In the genomic region with DNA sequence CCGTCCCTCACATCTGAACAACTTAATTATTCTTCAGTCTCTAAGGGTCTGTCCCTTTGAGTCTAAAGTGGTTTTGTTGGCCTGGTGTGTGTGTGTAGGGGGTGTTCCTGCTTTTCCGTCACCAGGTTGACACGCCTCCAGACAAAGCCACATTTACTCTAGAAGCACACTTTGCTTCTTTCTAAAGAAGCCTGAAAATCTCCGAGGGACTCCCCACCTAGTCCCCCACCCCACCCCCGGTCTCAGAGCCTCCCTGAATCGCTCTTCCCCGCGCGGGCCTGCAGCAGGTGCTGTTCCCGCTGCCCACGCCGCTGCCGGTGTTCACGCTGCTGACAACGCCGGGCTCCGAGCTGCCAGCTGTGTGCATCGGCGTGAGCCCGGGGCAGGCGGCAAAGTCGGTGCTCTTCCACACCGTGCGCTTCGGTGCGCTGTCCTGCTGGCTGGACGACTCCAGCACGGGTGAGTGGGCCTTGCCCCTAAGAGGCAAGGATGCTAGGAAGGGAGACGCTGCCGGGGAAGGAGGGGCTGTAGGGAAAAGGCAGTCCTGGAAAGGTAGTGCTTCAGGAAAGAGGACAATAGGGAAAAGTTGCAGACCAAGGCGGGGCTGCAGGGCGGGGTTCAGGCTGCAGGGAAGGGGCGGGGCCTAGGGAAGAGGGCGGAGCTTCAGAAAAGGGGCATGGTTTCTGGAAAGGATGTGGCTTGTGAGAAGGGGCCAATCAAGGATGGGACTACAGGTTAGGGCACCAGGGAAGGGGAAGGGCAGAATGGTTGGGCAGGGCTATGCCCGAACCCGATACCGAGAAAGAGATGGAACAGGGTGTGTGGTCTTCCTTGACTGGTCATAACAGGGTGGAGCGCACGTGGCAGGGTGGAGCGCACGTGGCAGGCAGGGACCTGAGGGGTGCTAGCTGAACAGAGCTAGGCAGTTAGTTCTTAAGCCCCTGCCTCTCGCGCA, we compare ENCODE assay signal across 9 mouse cellular contexts. TPM values are rescaled to one million over a fixed set of nuclear protein-coding genes. Genes with fewer than 3 reads are reported as not detected.
DNase-seq lines count a peak whose midpoint lies in the region; ATAC-seq and TF ChIP-seq lines count a peak whose summit lies in the region.
"Had no signal": no experiment of that assay in that cellular context is flagged by ENCODE, and none has a peak within 500 bp of the region (broad histone marks: within the 10 kb centered on the region; RNA-seq: fewer than 3 reads in every experiment).

No protein-coding gene starts in this region.

- no peaks in the 10 kb centered on the region for H3K9me3 ChIP-seq in embryonic facial prominence, embryonic 11.5 days (replicated peaks; ENCODE audit: control insufficient read depth, low read length)
- no peaks in the 10 kb centered on the region for H3K9me3 ChIP-seq in heart, embryonic 11.5 days (replicated peaks; ENCODE audit: control insufficient read depth, low read length)
- no peaks in the 10 kb centered on the region for H3K9me3 ChIP-seq in lung, embryonic 14.5 days (ENCODE audit: low read depth, low read length)
- no peaks in the 10 kb centered on the region for H3K9me3 ChIP-seq in neural tube, embryonic 15.5 days (replicated peaks)
- H3K9me3 ChIP-seq: G1E had no signal

- H3K27me3 ChIP-seq in embryonic facial prominence, embryonic 11.5 days (ENCODE audit: control insufficient read depth, insufficient read depth, low read length), result no peaks in the 10 kb centered on the region
- H3K27me3 ChIP-seq in heart, embryonic 11.5 days (ENCODE audit: control insufficient read depth, insufficient read depth, low read length), result peaks cover 7% of the 10 kb centered on the region; the same call in 1 of the 2 replicates
- H3K27me3 ChIP-seq in lung, embryonic 14.5 days (ENCODE audit: insufficient read depth, low read length), result no peaks in the 10 kb centered on the region
- peaks cover 4% of the 10 kb centered on the region; the same call in 1 of the 2 replicates for H3K27me3 ChIP-seq in neural tube, embryonic 15.5 days (replicated peaks)
- no peaks in the 10 kb centered on the region for H3K27me3 ChIP-seq in thymus, adult 2 months (ENCODE audit: control insufficient read depth, insufficient read depth, low read length)

- H3K4me2 ChIP-seq in embryonic facial prominence, embryonic 11.5 days (ENCODE audit: low read depth, low read length), result peak overlapping the region; percentile 91
- peak overlapping the region; percentile 90 for H3K4me2 ChIP-seq in heart, embryonic 11.5 days
- H3K4me2 ChIP-seq in lung, embryonic 14.5 days, result peak overlapping the region; percentile 89
- peak overlapping the region; percentile 78 for H3K4me2 ChIP-seq in neural tube, embryonic 15.5 days

- peak; percentile 95 for DNase-seq in heart, adult 11 months
- DNase-seq in heart, postnatal 25 days (ENCODE audit: low spot score), result no peak
- peak; percentile 87 for DNase-seq in embryonic facial prominence, embryonic 11.5 days (ENCODE audit: low spot score)
- peak; percentile 42 for DNase-seq in kidney, adult 9 months
- peak; percentile 86 for DNase-seq in lung, embryonic 14.5 days
- peak; percentile 86 for DNase-seq in thymus, adult 2 months

- no peaks in the 10 kb centered on the region for H3K36me3 ChIP-seq in embryonic facial prominence, embryonic 11.5 days (replicated peaks; ENCODE audit: control insufficient read depth, insufficient read depth, low read depth, low read length)
- H3K36me3 ChIP-seq in heart, embryonic 11.5 days (ENCODE audit: control insufficient read depth, insufficient read depth, low read length), result no peaks in the 10 kb centered on the region
- no peaks in the 10 kb centered on the region for H3K36me3 ChIP-seq in lung, embryonic 14.5 days (ENCODE audit: insufficient read depth)
- H3K36me3 ChIP-seq in neural tube, embryonic 15.5 days, result no peaks in the 10 kb centered on the region
- H3K36me3 ChIP-seq in thymus, adult 2 months (ENCODE audit: control insufficient read depth, insufficient read depth, low read length), result peaks cover 11% of the 10 kb centered on the region

- 5% methylated on average over 43 of the region's 43 CpGs for WGBS in embryonic facial prominence, embryonic 11.5 days
- WGBS in heart, embryonic 11.5 days (ENCODE audit: insufficient replicate concordance), result 7% methylated on average over 43 of the region's 43 CpGs
- 6% methylated on average over 43 of the region's 43 CpGs for WGBS in lung, embryonic 14.5 days
- WGBS in neural tube, embryonic 15.5 days, result 5% methylated on average over 43 of the region's 43 CpGs
- 4% methylated on average over 43 of the region's 43 CpGs for WGBS in thymus, adult 2 months

- no peak for TF ChIP-seq POLR2A in thymus, adult 2 months (IDR thresholded peaks at IDR 0.05; ENCODE audit: control insufficient read depth, extremely low read depth, insufficient read depth, low read length, poor library complexity)

- intact Hi-C loops in heart, postnatal 25 days (cut with DNase I), result no loop called here

- peak; percentile 82 for ATAC-seq in embryonic facial prominence, embryonic 11.5 days (replicated peaks; ENCODE audit: insufficient number of reproducible peaks, low FRiP score, low TSS enrichment, low read depth)
- ATAC-seq in heart, embryonic 11.5 days (replicated peaks; ENCODE audit: insufficient number of reproducible peaks, low FRiP score, low TSS enrichment), result peak; percentile 72
- ATAC-seq in lung, embryonic 14.5 days (ENCODE audit: insufficient read depth), result peak; percentile 84
- ATAC-seq in neural tube, embryonic 15.5 days (ENCODE audit: low FRiP score), result peak; percentile 83

- no peak overlapping the region; the same call in 1 of the 2 replicates for H3K27ac ChIP-seq in embryonic facial prominence, embryonic 11.5 days (replicated peaks; ENCODE audit: low read depth, low read length)
- 0 out of 2 replicates have a peak overlapping the region, but pooled peaks have one; percentile 29 for H3K27ac ChIP-seq in heart, embryonic 11.5 days (ENCODE audit: low read depth, low read length)
- peak overlapping the region; percentile 52; the same call in 1 of the 2 replicates for H3K27ac ChIP-seq in lung, embryonic 14.5 days (ENCODE audit: low read depth)
- peak overlapping the region; percentile 46; the same call in 1 of the 2 replicates for H3K27ac ChIP-seq in neural tube, embryonic 15.5 days (replicated peaks)
- H3K27ac ChIP-seq in thymus, adult 2 months (ENCODE audit: control insufficient read depth, insufficient read depth, low read length), result peak overlapping the region; percentile 15; the same call in 1 of the 2 replicates

- H3K4me3 ChIP-seq in embryonic facial prominence, embryonic 11.5 days (ENCODE audit: low read depth, low read length), result peak overlapping the region; percentile 44
- peak overlapping the region; percentile 51 for H3K4me3 ChIP-seq in heart, embryonic 11.5 days (ENCODE audit: low read depth, low read length)
- H3K4me3 ChIP-seq in lung, embryonic 14.5 days (ENCODE audit: low read depth, low read length), result peak overlapping the region; percentile 45
- H3K4me3 ChIP-seq in neural tube, embryonic 15.5 days (replicated peaks), result peak overlapping the region; percentile 47
- peak overlapping the region; percentile 42 for H3K4me3 ChIP-seq in thymus, adult 2 months (ENCODE audit: control insufficient read depth, insufficient read depth, low read length)

- peak overlapping the region; percentile 77 for H3K9ac ChIP-seq in embryonic facial prominence, embryonic 11.5 days (replicated peaks; ENCODE audit: low read length)
- peak overlapping the region; percentile 72 for H3K9ac ChIP-seq in heart, embryonic 11.5 days (ENCODE audit: low read depth, low read length)
- peak overlapping the region; percentile 58 for H3K9ac ChIP-seq in lung, embryonic 14.5 days
- H3K9ac ChIP-seq in neural tube, embryonic 15.5 days (replicated peaks), result peak overlapping the region; percentile 59

- no peaks in the 10 kb centered on the region for H3K4me1 ChIP-seq in embryonic facial prominence, embryonic 11.5 days (ENCODE audit: control insufficient read depth, insufficient read depth, low read length)
- peaks cover 10% of the 10 kb centered on the region; the same call in 1 of the 2 replicates for H3K4me1 ChIP-seq in heart, embryonic 11.5 days (ENCODE audit: control insufficient read depth, insufficient read depth, low read length)
- H3K4me1 ChIP-seq in lung, embryonic 14.5 days (ENCODE audit: insufficient read depth), result no peaks in the 10 kb centered on the region
- H3K4me1 ChIP-seq in neural tube, embryonic 15.5 days, result 0 out of 2 replicates have a peak, but pooled peaks cover 6% of the 10 kb centered on the region
- peaks cover 17% of the 10 kb centered on the region for H3K4me1 ChIP-seq in thymus, adult 2 months (replicated peaks; ENCODE audit: control insufficient read depth, insufficient read depth, low read length)

- TF ChIP-seq CTCF in lung, embryonic 14.5 days (IDR thresholded peaks at IDR 0.05; ENCODE audit: low read depth), result no peak
- no peak for TF ChIP-seq CTCF in thymus, adult 2 months (IDR thresholded peaks at IDR 0.05; ENCODE audit: borderline replicate concordance, control insufficient read depth, extremely low read depth, insufficient read depth, low read length, poor library complexity)

RNA-seq across cellular contexts. Expression of gene Map4k1, which starts 19.1 kb away (rescaled TPM):
- total RNA-seq in heart, postnatal 25 days (2021), result 1 to 10 TPM in 1 of 2 experiments, under 1 TPM in 1; 0.44 to 1.3 TPM
- 6.4 and 8.1 TPM in 2 replicates for polyA plus RNA-seq in embryonic facial prominence, embryonic 11.5 days (2014; fragmentation: Nextera tagmentation; extraction: Ambion mirVana)
- 6.8 and 6.9 TPM in 2 replicates for polyA plus RNA-seq in heart, embryonic 11.5 days (2014; fragmentation: Nextera tagmentation; extraction: Ambion mirVana)
- 8.5 and 10.7 TPM in 2 replicates for polyA plus RNA-seq in lung, embryonic 14.5 days (2014; fragmentation: Nextera tagmentation; extraction: Ambion mirVana)
- 10.3 and 19.2 TPM in 2 replicates for polyA plus RNA-seq in neural tube, embryonic 15.5 days (2015; fragmentation: Nextera tagmentation; extraction: Ambion mirVana)
- 155 and 164 TPM in 2 replicates for polyA plus RNA-seq in thymus, adult 2 months (2012; rRNA removed)

RNA-seq across cellular contexts. Expression of gene Eif3k, which starts 19.3 kb away (rescaled TPM):
- total RNA-seq in heart, postnatal 25 days (2021), result 100 to 1,000 TPM; 148 to 164 TPM
- polyA plus RNA-seq in embryonic facial prominence, embryonic 11.5 days (2014; fragmentation: Nextera tagmentation; extraction: Ambion mirVana), result 439 and 446 TPM in 2 replicates
- 278 and 286 TPM in 2 replicates for polyA plus RNA-seq in heart, embryonic 11.5 days (2014; fragmentation: Nextera tagmentation; extraction: Ambion mirVana)
- 392 and 398 TPM in 2 replicates for polyA plus RNA-seq in lung, embryonic 14.5 days (2014; fragmentation: Nextera tagmentation; extraction: Ambion mirVana)
- 306 and 324 TPM in 2 replicates for polyA plus RNA-seq in neural tube, embryonic 15.5 days (2015; fragmentation: Nextera tagmentation; extraction: Ambion mirVana)
- polyA plus RNA-seq in thymus, adult 2 months (2012; rRNA removed), result 362 and 396 TPM in 2 replicates

RNA-seq across cellular contexts. Expression of gene Actn4, which starts 38.8 kb away (rescaled TPM):
- total RNA-seq in heart, postnatal 25 days (2021), result 100 to 1,000 TPM in 1 of 2 experiments, 10 to 100 TPM in 1; 77.0 to 101 TPM
- polyA plus RNA-seq in embryonic facial prominence, embryonic 11.5 days (2014; fragmentation: Nextera tagmentation; extraction: Ambion mirVana), result 190 and 201 TPM in 2 replicates
- polyA plus RNA-seq in heart, embryonic 11.5 days (2014; fragmentation: Nextera tagmentation; extraction: Ambion mirVana), result 227 and 262 TPM in 2 replicates
- polyA plus RNA-seq in lung, embryonic 14.5 days (2014; fragmentation: Nextera tagmentation; extraction: Ambion mirVana), result 266 and 270 TPM in 2 replicates
- polyA plus RNA-seq in neural tube, embryonic 15.5 days (2015; fragmentation: Nextera tagmentation; extraction: Ambion mirVana), result 141 and 177 TPM in 2 replicates
- 243 and 268 TPM in 2 replicates for polyA plus RNA-seq in thymus, adult 2 months (2012; rRNA removed)
